Mouse (Mus musculus) left cerebral cortex, postnatal 4 days (tissue): ENCODE measurements around the gene Ism1. TPM values are rescaled to one million over a fixed set of nuclear protein-coding genes. Genes with fewer than 3 reads are reported as not detected.
A peak's percentile ranks its signal among the peaks of the same experiment; 100 is the strongest.

ENCODE experiments used
- DNase-seq: peaks from one replicate; pipeline ENCODE4 v3.0.0-alpha.2; 2022
- intact Hi-C: fragments of 180-260 bp; cut with DNase I; formaldehyde crosslinking; loops from one replicate; pipeline ENCODE4 v1.15.1; 2025
- total RNA-seq, 2 experiments: library from RNA; stranded (reverse); gene quantifications; 2 replicates each; pipeline ENCODE4 v1.2.3; 2021

The Ism1 gene
- total RNA-seq, 2 experiments from 2014 or later, result 2.5 to 3.2 TPM

GRCm38 (mm10) chr2:139711640-139712039, 33.7 kb downstream of the Ism1 start:
- no peak for DNase-seq
- intact Hi-C loops, result no loop called here

GRCm38 (mm10) chr2:139712046-139712445, 34.1 kb downstream of the Ism1 start:
- intact Hi-C loops, result no loop called here
- no peak for DNase-seq

GRCm38 (mm10) chr2:139714206-139714605, 36.2 kb downstream of the Ism1 start:
- no peak for DNase-seq
- intact Hi-C loops, result no loop called here

- DNase-seq, result no peak
- intact Hi-C loops, result no loop called here
Measured at GRCm38 (mm10) chr2:139717772-139718171, 39.8 kb downstream of the Ism1 start.

GRCm38 (mm10) chr2:139722700-139723099, 44.7 kb downstream of the Ism1 start:
- intact Hi-C loops, result loop anchor here (10.0 kb wide), 1 partner anchor 118 kb away; no protein-coding TSS in a partner anchor
- DNase-seq, result peak; percentile 76

DNA sequence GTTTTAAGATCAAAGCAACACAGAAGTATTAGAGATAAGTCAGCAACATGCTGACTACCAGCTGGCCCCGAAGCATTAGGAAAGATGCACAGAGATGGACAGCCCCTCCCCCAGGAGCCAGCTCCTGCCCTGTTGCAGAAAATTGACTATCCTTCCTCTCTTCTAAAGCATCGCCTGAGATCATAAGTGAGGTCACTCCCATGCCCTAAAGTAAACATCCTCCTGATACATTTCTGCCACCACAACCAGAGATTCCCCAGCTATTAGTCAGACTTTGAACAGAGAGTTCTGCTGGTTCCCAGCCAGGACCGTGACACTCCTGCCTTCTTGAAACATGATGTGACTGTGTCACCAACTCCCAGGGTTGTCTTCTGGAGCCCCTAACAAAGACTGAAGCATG, 45.3 kb downstream of the Ism1 start:
- no peak for DNase-seq
- intact Hi-C loops, result loop anchor here (10.0 kb wide), 1 partner anchor 119 kb away; no protein-coding TSS in a partner anchor

DNA sequence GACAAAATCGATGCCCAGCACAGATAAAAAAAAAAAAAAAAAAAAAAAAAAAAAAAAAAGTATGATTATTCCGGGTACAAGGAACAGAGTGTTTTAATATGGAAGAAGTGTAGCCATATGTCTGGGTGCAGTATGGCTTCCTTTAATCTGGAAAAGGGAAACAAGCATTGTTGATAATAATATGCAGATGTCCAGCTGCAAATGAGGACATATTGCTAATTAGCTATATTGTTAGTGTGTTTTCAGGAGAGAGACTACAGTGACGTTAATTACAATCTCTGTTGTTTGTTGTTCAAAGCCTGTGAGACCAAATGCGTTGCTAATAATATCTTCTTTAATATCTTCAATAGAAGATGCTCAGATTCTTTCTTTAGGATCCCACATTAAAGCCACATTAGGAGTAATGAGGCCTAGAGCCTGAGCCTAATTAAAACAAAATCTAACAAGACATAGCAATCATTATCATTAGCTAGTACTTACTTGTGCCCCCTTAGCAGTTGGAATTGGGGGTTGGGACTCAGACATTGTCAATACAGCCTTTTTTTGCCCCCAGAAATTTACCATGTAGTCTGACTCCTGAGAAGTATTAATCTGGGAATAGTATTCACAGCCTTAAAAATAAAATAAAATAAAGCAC, 46.3 kb downstream of the Ism1 start:
- intact Hi-C loops, result loop anchor here (10.0 kb wide), 1 partner anchor 120 kb away; no protein-coding TSS in a partner anchor
- no peak for DNase-seq

- no peak for DNase-seq
- intact Hi-C loops, result loop anchor here (10.0 kb wide), 1 partner anchor 121 kb away; no protein-coding TSS in a partner anchor
Measured at GRCm38 (mm10) chr2:139725328-139725727, 47.4 kb downstream of the Ism1 start.

DNA sequence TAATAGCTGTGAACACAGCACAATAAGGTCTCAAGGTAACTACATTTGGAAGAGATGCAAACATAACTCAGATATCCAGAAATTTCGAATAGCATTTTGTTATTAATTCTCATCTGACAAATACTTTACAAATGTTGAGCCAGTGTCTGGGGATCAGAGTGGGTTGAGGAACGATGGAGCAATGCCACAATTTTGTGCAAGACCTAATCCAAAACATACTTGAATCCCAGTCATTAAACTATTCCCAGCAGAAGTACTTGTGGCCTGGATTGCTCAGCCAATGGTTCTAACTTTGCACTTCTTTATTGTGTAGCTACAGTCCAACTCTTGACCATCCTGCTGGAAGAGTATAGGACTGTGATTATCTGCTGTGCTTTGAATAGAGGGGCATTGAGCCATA, 50.1 kb downstream of the Ism1 start:
- intact Hi-C loops, result loop anchor here (10.0 kb wide), 1 partner anchor 123 kb away; no protein-coding TSS in a partner anchor
- DNase-seq, result no peak

GRCm38 (mm10) chr2:139729377-139729776, 51.4 kb downstream of the Ism1 start:
- intact Hi-C loops, result loop anchor here (10.0 kb wide), 1 partner anchor 125 kb away; no protein-coding TSS in a partner anchor
- DNase-seq, result no peak

GRCm38 (mm10) chr2:139742381-139742780, 64.4 kb downstream of the Ism1 start:
- intact Hi-C loops, result no loop called here
- DNase-seq, result no peak

GRCm38 (mm10) chr2:139757021-139757420, 79.0 kb downstream of the Ism1 start:
- no peak for DNase-seq
- intact Hi-C loops, result no loop called here

- intact Hi-C loops, result no loop called here
- no peak for DNase-seq
Measured at GRCm38 (mm10) chr2:139757456-139757855, 79.5 kb downstream of the Ism1 start.

GRCm38 (mm10) chr2:139764355-139764754, 86.4 kb downstream of the Ism1 start:
- intact Hi-C loops, result no loop called here
- DNase-seq, result no peak

DNA sequence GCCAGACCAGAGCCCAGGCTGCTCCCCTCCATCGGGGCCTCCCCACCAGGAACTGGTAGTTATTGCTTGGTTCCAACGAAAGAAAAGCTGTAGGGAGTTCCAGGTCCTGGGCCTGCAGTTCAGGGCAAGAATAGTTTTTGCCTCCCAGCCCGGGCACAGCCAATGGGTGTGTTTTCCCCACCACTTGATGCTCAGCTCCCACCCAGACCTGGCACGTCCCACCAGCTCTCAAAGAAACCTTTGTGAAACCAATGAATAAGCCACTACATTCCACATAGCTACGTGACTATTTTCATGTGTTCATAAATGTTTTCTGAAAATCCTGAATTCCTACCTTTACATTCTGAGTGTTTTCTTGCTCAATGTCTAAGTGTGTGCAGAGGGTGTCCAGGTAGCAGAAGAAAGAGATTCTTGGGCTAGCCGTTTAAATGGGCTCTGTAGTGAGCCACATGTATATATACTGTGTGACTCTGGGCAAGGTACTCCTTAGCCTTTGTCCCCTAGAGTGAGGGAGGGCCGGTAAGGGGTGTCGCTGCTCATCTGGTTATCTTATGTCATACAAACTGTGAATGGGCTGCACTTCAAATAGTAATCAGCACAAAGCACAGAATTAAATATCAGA, 97.1 kb downstream of the Ism1 start:
- DNase-seq, result no peak
- intact Hi-C loops, result no loop called here

DNA sequence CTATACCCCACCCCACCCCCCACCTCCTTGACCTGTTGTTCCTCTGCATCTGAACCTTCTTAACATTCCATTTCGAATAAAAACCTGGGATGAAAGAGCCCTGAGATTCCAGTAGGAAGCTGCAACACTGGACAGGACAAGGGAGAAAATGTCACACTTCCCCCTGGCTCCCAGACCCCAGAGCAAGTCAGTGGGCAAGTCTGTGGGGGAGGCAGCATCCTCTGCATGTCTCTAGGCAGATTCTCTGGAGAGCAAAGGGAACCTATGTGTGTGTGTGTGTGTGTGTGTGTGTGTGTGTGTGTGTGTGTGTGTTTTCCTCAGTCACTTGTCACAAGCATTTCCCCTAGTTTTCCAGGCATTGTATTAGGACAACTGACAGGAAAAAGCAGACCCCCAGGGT, 98.7 kb downstream of the Ism1 start:
- intact Hi-C loops, result no loop called here
- no peak for DNase-seq

DNA sequence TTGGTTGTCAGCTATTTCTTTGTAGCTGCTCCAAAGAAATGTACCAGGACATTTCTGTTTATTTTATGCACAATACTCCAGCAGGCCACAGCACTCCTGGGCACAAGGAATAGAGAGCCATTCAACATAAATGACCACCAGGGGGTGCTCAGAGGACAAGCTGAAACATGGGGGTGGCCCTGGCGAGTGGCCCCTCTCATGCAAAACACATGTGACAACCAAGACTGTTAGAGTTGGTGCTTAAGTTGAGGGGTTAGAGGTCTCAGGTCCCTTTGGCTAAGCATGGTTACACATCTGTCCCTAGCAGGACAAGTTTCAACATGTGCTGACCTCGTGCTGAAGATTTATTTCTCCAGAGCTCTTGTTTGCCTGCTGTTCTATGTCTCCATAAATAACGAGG, 100.3 kb downstream of the Ism1 start:
- DNase-seq, result no peak
- intact Hi-C loops, result no loop called here

DNA sequence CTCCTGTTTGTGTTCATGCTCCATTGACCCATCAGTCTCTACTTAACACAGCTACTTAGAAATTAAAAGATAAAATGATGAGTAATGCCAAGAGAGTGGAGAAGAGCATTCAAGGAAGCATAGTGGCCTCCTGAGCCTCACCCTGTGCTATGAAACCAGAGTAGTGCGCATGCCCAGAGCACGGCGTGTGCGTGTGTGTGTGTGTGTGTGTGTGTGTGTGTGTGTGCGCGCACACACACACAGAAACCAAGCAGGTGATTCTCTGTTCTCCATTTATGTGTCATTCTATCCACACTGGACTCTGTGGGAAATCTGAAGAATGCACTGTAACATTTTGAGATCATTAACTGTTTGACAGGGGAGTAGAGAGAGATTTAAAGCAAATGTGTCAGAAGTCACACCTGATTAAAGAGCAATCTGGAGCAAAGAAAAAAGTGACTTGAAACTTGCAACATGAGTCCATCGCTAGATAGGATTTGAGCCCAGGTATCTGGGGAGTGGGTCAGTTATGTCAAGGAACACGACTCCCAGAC, 105.4 kb downstream of the Ism1 start:
- DNase-seq, result no peak
- intact Hi-C loops, result no loop called here

DNA sequence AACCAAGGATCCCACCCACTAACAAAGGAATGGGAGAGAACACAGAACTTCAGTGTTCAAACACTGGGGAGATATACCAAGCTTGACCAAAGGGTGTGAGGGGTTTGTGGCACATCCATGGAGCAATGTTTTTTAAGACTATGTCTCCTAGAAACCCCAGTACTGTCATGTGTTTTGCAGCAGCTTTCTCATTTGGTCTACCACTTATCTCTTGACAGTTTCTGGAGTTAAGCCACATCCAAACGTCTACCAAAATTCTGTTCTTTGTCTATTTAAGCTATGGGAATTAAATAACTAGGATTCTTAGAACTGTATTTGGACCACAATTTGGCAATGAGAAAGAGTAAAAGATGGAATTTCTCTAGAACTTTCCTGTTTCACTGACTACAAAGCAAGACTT, 106.5 kb downstream of the Ism1 start:
- DNase-seq, result no peak
- intact Hi-C loops, result no loop called here

DNA sequence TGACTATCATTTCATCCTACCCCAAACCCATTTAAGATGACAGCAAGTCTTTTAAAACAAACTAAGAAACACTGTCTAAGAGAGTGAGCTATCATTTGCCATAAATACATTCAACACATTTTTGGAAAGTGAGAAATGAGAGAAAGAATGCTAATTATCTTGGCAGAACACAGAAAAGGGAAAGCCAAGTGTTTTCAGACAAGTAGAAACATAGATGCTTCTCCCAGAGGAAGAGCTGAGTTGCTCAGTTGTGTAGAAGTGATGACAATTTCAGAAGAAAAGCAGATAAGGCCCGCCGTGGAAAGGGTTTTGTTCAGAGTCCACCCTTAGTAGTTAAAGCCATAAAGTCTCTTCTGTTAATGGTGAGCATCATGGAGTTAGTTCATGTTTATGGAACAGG, 107.0 kb downstream of the Ism1 start:
- DNase-seq, result no peak
- intact Hi-C loops, result no loop called here

GRCm38 (mm10) chr2:139788658-139789057, 110.7 kb downstream of the Ism1 start:
- intact Hi-C loops, result no loop called here
- DNase-seq, result no peak
